Mouse (Mus musculus) megakaryocyte, embryonic 14.5 days (primary cell): Measurements from ENCODE around the gene Ngdn.

Experiments used
- FLI1 ChIP-seq: IDR thresholded peaks from 2 replicates; pipeline ENCODE4 v1.6.1; 2012; ENCODE audit warnings: low read length, inconsistent platforms, mixed read lengths
- GATA1 ChIP-seq: IDR thresholded peaks from 3 replicates; pipeline ENCODE4 v1.6.1; 2012; ENCODE audit warnings: mixed read lengths, low read length, inconsistent platforms, borderline replicate concordance

DNA sequence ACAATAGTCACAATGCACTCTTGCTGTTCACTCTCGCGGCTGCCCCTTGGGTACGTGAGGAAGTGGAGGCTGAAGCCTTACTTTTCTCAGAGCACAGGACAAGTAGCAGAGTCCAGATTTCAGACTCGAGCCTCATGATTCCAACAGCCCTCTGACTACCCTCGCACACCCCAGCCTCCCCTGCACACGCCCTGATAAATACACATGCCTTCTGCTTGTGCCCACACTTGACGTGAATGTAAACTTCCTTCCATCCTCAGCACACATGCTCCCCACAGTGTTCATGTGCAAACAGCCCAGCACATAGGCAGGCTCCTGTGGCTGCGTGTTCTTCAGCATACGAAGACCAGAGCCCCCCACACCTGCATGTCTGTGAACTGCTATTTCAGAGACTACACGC is 21.6 kb upstream of the Ngdn start:
- TF ChIP-seq FLI1 (no peak), GATA1 (no peak)
